Mouse (Mus musculus) hindbrain, embryonic 10.5 days (tissue): Measurements from ENCODE around the gene Lrrc61. TPM values are rescaled to one million over a fixed set of nuclear protein-coding genes. Genes with fewer than 3 reads are reported as not detected.

Experiments used
- DNase-seq: peaks from one replicate; pipeline ENCODE4 v3.0.0-alpha.2; 2017; ENCODE audit warnings: low spot score
- H3K27ac ChIP-seq: fragments of 300-500 bp; sonication (generic); 2 replicates; pipeline ENCODE4 v1.5.1; 2016; ENCODE audit warnings: mild to moderate bottlenecking, moderate library complexity
- H3K27me3 ChIP-seq: fragments of 300-500 bp; sonication (generic); 2 replicates; pipeline ENCODE4 v1.6.1; 2016; ENCODE audit warnings: mild to moderate bottlenecking; ENCODE audit not compliant: poor library complexity, insufficient read depth, severe bottlenecking
- H3K36me3 ChIP-seq: fragments of 300-500 bp; sonication (generic); 2 replicates; pipeline ENCODE4 v1.6.1; 2016; ENCODE audit warnings: mild to moderate bottlenecking, moderate library complexity
- H3K4me1 ChIP-seq: fragments of 300-500 bp; sonication (generic); replicated peaks from 2 replicates; pipeline ENCODE4 v1.6.1; 2016; ENCODE audit warnings: mild to moderate bottlenecking
- H3K4me3 ChIP-seq: fragments of 300-500 bp; sonication (generic); 2 replicates; pipeline ENCODE4 v1.5.1; 2016; ENCODE audit warnings: mild to moderate bottlenecking, moderate library complexity
- H3K9me3 ChIP-seq: fragments of 300-500 bp; sonication (generic); 2 replicates; pipeline ENCODE4 v1.6.1; 2016; ENCODE audit warnings: mild to moderate bottlenecking, moderate library complexity
- WGBS: fragments of 180-500 bp; shearing (Covaris S2); methylation state at CpG from one replicate; pipeline ENCODE4 v1.1.7; 2016; 5-methylcytosine and 5-hydroxymethylcytosine counted together
- polyA plus RNA-seq: library from polyadenylated mRNA; unstranded; fragments of >200 nt; fragmentation: Nextera tagmentation; extraction: Ambion mirVana; gene quantifications from 2 replicates; pipeline ENCODE4 v1.2.1, GENCODE M21; 2016

Lrrc61 gene
- polyA plus RNA-seq, 1 experiment from 2014 or later, result 25.2 TPM

GRCm38 (mm10) chr6:48582037-48582436 is 27.4 kb downstream of the Lrrc61 start:
- Histone ChIP-seq H3K27me3 (no peaks in the 10 kb centered on the region), H3K36me3 (no peaks in the 10 kb centered on the region), H3K4me3 (no peak overlapping the region), H3K4me1 (peaks cover 17% of the 10 kb centered on the region), H3K27ac (0 out of 2 replicates have a peak overlapping the region, but pooled peaks have one; percentile 30), H3K9me3 (no peaks in the 10 kb centered on the region)
- DNase-seq, result peak; percentile 19
- WGBS, result 65% methylated on average over 3 of the region's 3 CpGs

- no peaks in the 10 kb centered on the region for H3K27me3 ChIP-seq
- H3K4me1 ChIP-seq, result peaks cover 16% of the 10 kb centered on the region
- DNase-seq, result no peak
- H3K36me3 ChIP-seq, result no peaks in the 10 kb centered on the region
- WGBS, result 64% methylated on average over 6 of the region's 6 CpGs
- H3K9me3 ChIP-seq, result no peaks in the 10 kb centered on the region
- no peak within 1 kb of the TSS for H3K4me3 ChIP-seq
- H3K27ac ChIP-seq, result no peak within 1 kb of the TSS
Observed at GRCm38 (mm10) chr6:48589194-48589750, 34.7 kb downstream of the Lrrc61 start, which contains the start of gene Gm45021. Gm45021 (plus strand) TSS chr6:48589610.

GRCm38 (mm10) chr6:48591221-48591845 is 36.7 kb downstream of the Lrrc61 start:
- Histone ChIP-seq H3K27ac (no peak overlapping the region), H3K36me3 (peaks cover 14% of the 10 kb centered on the region), H3K4me3 (no peak overlapping the region), H3K27me3 (no peaks in the 10 kb centered on the region), H3K9me3 (peaks cover 8% of the 10 kb centered on the region; the same call in 1 of the 2 replicates), H3K4me1 (peaks cover 29% of the 10 kb centered on the region)
- DNase-seq, result no peak
- 84% methylated on average over 3 of the region's 3 CpGs for WGBS

- no peak for DNase-seq
- H3K9me3 ChIP-seq, result peaks cover 13% of the 10 kb centered on the region
- H3K36me3 ChIP-seq, result peaks cover 19% of the 10 kb centered on the region
- no peaks in the 10 kb centered on the region for H3K27me3 ChIP-seq
- peaks cover 29% of the 10 kb centered on the region for H3K4me1 ChIP-seq
- no peak overlapping the region for H3K4me3 ChIP-seq
- 91% methylated on average over 6 of the region's 6 CpGs for WGBS
- no peak overlapping the region for H3K27ac ChIP-seq
Observed at GRCm38 (mm10) chr6:48591871-48592270, 37.3 kb downstream of the Lrrc61 start.

GRCm38 (mm10) chr6:48593158-48594042 is 38.8 kb downstream of the Lrrc61 start, which contains the start of the genes Repin1 and Gm44965:
Repin1 (plus strand) TSS chr6:48593883.
Gm44965 (plus strand) TSS chr6:48593941.
- DNase-seq, result peak; percentile 94
- H3K9me3 ChIP-seq, result peaks cover 25% of the 10 kb centered on the region
- 5% methylated on average over 45 of the region's 45 CpGs for WGBS
- peaks cover 33% of the 10 kb centered on the region for H3K4me1 ChIP-seq
- peaks cover 34% of the 10 kb centered on the region for H3K36me3 ChIP-seq
- H3K27ac ChIP-seq, result peak within 1 kb of the TSS; percentile 98
- no peaks in the 10 kb centered on the region for H3K27me3 ChIP-seq
- peak within 1 kb of the TSS; percentile 92 for H3K4me3 ChIP-seq

- no peaks in the 10 kb centered on the region for H3K27me3 ChIP-seq
- H3K36me3 ChIP-seq, result peaks cover 42% of the 10 kb centered on the region
- peak overlapping the region; percentile 92 for H3K4me3 ChIP-seq
- peaks cover 30% of the 10 kb centered on the region for H3K4me1 ChIP-seq
- DNase-seq, result peak; percentile 71
- peak overlapping the region; percentile 98 for H3K27ac ChIP-seq
- peaks cover 25% of the 10 kb centered on the region for H3K9me3 ChIP-seq
- under 1% methylated on average over 41 of the region's 41 CpGs for WGBS
Observed at GRCm38 (mm10) chr6:48594043-48594738, 39.6 kb downstream of the Lrrc61 start.

- no peak for DNase-seq
- H3K4me1 ChIP-seq, result peaks cover 30% of the 10 kb centered on the region
- peaks cover 53% of the 10 kb centered on the region for H3K36me3 ChIP-seq
- WGBS, result 59% methylated on average over 1 of the region's 1 CpGs
- H3K4me3 ChIP-seq, result peak overlapping the region; percentile 92
- H3K27ac ChIP-seq, result peak overlapping the region; percentile 98
- H3K27me3 ChIP-seq, result no peaks in the 10 kb centered on the region
- H3K9me3 ChIP-seq, result peaks cover 25% of the 10 kb centered on the region
Observed at GRCm38 (mm10) chr6:48595278-48595677, 40.7 kb downstream of the Lrrc61 start.

GRCm38 (mm10) chr6:48596545-48597232 is 42.1 kb downstream of the Lrrc61 start:
- Histone ChIP-seq H3K4me1 (peaks cover 41% of the 10 kb centered on the region), H3K4me3 (peak overlapping the region; percentile 0; the same call in 1 of the 2 replicates), H3K27ac (no peak overlapping the region), H3K27me3 (no peaks in the 10 kb centered on the region), H3K9me3 (peaks cover 25% of the 10 kb centered on the region), H3K36me3 (peaks cover 56% of the 10 kb centered on the region)
- 97% methylated on average over 45 of the region's 45 CpGs for WGBS
- DNase-seq, result no peak

GRCm38 (mm10) chr6:48597233-48597625 is 42.6 kb downstream of the Lrrc61 start:
- DNase-seq, result no peak
- Histone ChIP-seq H3K36me3 (peaks cover 56% of the 10 kb centered on the region), H3K9me3 (peaks cover 25% of the 10 kb centered on the region), H3K27ac (no peak overlapping the region), H3K4me3 (peak overlapping the region; percentile 0; the same call in 1 of the 2 replicates), H3K27me3 (no peaks in the 10 kb centered on the region), H3K4me1 (peaks cover 42% of the 10 kb centered on the region)
- WGBS, result 97% methylated on average over 27 of the region's 27 CpGs

GRCm38 (mm10) chr6:48600594-48600993 is 46.0 kb downstream of the Lrrc61 start:
- Histone ChIP-seq H3K27me3 (no peaks in the 10 kb centered on the region), H3K36me3 (peaks cover 50% of the 10 kb centered on the region), H3K4me1 (peaks cover 30% of the 10 kb centered on the region), H3K9me3 (peaks cover 25% of the 10 kb centered on the region), H3K4me3 (no peak overlapping the region), H3K27ac (0 out of 2 replicates have a peak overlapping the region, but pooled peaks have one; percentile 96)
- 91% methylated on average over 1 of the region's 1 CpGs for WGBS
- no peak for DNase-seq

- 5% methylated on average over 42 of the region's 42 CpGs for WGBS
- Histone ChIP-seq H3K36me3 (peaks cover 41% of the 10 kb centered on the region), H3K4me3 (peak within 1 kb of the TSS; percentile 68), H3K27me3 (no peaks in the 10 kb centered on the region), H3K9me3 (peaks cover 16% of the 10 kb centered on the region), H3K27ac (peak within 1 kb of the TSS; percentile 96), H3K4me1 (peaks cover 28% of the 10 kb centered on the region)
- peak; percentile 96 for DNase-seq
Observed at GRCm38 (mm10) chr6:48601271-48602079, 46.9 kb downstream of the Lrrc61 start, which contains the start of gene Zfp775. Zfp775 (plus strand) TSS chr6:48602063.
